Mouse (Mus musculus): ENCODE data around the gene Polr2l.

DNA sequence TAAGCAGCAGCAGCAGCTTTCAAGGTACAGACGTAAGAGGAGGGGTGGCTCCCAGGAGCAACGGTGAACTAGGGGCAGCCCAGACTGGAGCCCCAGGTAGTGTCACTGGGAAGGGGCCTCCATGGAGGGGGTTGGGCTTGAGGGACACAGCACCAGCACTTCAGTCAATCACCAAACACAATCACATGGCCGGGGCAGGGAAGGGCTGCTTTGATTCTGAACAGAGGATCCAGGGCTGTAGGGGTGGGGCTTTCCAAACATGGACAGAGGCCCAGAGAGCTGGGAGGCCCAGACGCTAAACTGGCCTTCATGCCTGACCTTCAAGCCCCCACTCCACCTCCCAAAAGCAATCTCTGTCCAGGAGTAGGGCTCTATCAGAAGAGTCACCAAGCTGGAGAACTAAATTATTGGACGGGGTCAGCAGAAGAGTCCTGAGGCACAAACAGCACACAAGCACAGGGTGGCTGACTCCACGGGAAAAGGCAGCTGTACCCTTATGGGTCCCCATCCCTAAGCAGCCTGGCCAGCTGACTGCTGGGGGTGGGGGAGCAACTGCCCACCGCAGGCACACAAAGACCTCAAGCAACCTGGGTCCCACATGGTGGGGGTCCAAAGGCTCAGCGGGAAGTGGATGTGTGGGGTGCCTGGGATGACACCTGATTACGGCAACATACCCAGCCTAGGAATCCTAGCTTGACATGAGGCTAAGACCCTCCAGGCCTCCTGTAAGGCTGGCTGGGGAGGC, 44.9 kb downstream of the Polr2l start:
- TF ChIP-seq CTCF (conservative IDR thresholded peaks at IDR 0.05; ENCODE audit: low read length) (no peak), POU5F1 (IDR thresholded peaks at IDR 0.05; ENCODE audit: borderline replicate concordance, low read length) (no peak)
